Mouse (Mus musculus) intestine, embryonic 15.5 days (tissue): Measurements from ENCODE around the gene Dok1. TPM values are rescaled to one million over a fixed set of nuclear protein-coding genes. Genes with fewer than 3 reads are reported as not detected.

Experiments used
- ATAC-seq: fragments of 200-750 bp; cut with Nextera tagmentation; 2 replicates; pipeline ENCODE4 v1.8.0; 2017; ENCODE audit warnings: moderate TSS enrichment, moderate library complexity
- H3K27ac ChIP-seq: fragments of 300-500 bp; sonication (generic); 2 replicates; pipeline ENCODE4 v1.5.1; 2015; ENCODE audit warnings: mild to moderate bottlenecking, inconsistent platforms
- H3K27me3 ChIP-seq: fragments of 300-500 bp; sonication (generic); replicated peaks from 2 replicates; pipeline ENCODE4 v1.6.1; 2015; ENCODE audit warnings: inconsistent platforms
- H3K36me3 ChIP-seq: fragments of 300-500 bp; sonication (generic); 2 replicates; pipeline ENCODE4 v1.6.1; 2015; ENCODE audit warnings: inconsistent platforms
- H3K4me1 ChIP-seq: fragments of 300-500 bp; sonication (generic); replicated peaks from 2 replicates; pipeline ENCODE4 v1.6.1; 2015; ENCODE audit warnings: inconsistent platforms
- H3K4me2 ChIP-seq: fragments of 300-500 bp; sonication (generic); replicated peaks from 2 replicates; pipeline ENCODE4 v1.6.1; 2015; ENCODE audit warnings: mild to moderate bottlenecking, inconsistent platforms
- H3K4me3 ChIP-seq: fragments of 300-500 bp; sonication (generic); replicated peaks from 2 replicates; pipeline ENCODE4 v1.5.1; 2015; ENCODE audit warnings: inconsistent platforms
- H3K9ac ChIP-seq: fragments of 300-500 bp; sonication (generic); 2 replicates; pipeline ENCODE4 v1.6.1; 2015; ENCODE audit warnings: inconsistent platforms
- H3K9me3 ChIP-seq: fragments of 300-500 bp; sonication (generic); 2 replicates; pipeline ENCODE4 v1.6.1; 2016; ENCODE audit warnings: inconsistent platforms
- WGBS: fragments of 180-500 bp; shearing (Covaris S2); methylation state at CpG from one replicate; pipeline ENCODE4 v1.1.7; 2015; 5-methylcytosine and 5-hydroxymethylcytosine counted together
- polyA plus RNA-seq: library from polyadenylated mRNA; unstranded; fragments of >200 nt; fragmentation: Nextera tagmentation; extraction: Ambion mirVana; gene quantifications from 2 replicates; pipeline ENCODE4 v1.2.1, GENCODE M21; 2015

Dok1 gene
- polyA plus RNA-seq, 1 experiment from 2014 or later: 9.8 TPM

DNA sequence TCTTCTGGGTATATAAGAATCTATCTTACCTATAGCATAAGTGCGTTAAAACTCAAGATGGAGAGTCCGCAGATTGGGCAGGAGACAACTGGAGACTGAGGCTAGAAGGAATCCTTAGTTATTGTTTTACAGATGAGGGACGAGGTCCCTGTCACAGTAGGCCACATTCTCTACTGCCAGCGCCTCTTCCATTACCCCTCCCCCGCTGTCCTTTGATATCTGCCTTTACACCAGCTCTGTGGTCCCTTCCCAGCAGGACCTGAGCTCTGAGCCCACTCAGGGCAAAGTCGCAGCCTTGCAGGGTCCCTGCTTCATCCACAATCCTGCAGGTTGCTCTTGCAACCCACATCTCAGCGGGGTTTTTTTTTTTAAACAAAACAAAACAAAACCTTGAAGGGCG, 35.0 kb upstream of the Dok1 start:
- no peak for ATAC-seq
- peak overlapping the region; percentile 65; the same call in 1 of the 2 replicates for H3K4me2 ChIP-seq
- H3K9me3 ChIP-seq: no peaks in the 10 kb centered on the region
- no peak overlapping the region for H3K27ac ChIP-seq
- peaks cover 29% of the 10 kb centered on the region for H3K4me1 ChIP-seq
- H3K9ac ChIP-seq: no peak overlapping the region
- no peaks in the 10 kb centered on the region for H3K36me3 ChIP-seq
- peaks cover 94% of the 10 kb centered on the region for H3K27me3 ChIP-seq
- H3K4me3 ChIP-seq: peak overlapping the region; percentile 37
- WGBS: 6% methylated on average over 8 of the region's 8 CpGs

DNA sequence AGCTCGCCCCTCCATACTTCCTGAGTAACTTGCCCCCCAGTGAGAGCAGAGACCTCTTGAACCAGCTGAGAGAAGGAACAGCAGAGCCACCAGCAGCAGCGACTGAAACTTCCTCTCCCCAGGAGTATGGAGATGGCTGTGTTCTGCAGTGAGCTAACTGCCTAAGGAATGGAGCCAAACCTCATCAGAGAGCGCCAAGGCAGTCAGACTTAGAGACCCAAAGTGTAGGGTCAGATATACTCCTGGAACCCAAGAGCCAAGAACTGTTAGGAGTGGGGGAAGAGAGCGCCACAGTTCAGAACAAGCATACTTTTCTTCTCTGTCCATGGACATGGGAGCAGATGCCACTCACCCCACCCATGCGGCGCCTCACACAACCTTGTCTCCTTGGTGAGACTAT, 33.2 kb upstream of the Dok1 start:
- H3K9me3 ChIP-seq: no peaks in the 10 kb centered on the region
- no peak overlapping the region for H3K4me3 ChIP-seq
- no peaks in the 10 kb centered on the region for H3K36me3 ChIP-seq
- H3K27me3 ChIP-seq: peaks cover 93% of the 10 kb centered on the region
- no peak for ATAC-seq
- no peak overlapping the region for H3K27ac ChIP-seq
- peaks cover 29% of the 10 kb centered on the region for H3K4me1 ChIP-seq
- 27% methylated on average over 6 of the region's 6 CpGs for WGBS
- no peak overlapping the region for H3K9ac ChIP-seq
- no peak overlapping the region for H3K4me2 ChIP-seq

DNA sequence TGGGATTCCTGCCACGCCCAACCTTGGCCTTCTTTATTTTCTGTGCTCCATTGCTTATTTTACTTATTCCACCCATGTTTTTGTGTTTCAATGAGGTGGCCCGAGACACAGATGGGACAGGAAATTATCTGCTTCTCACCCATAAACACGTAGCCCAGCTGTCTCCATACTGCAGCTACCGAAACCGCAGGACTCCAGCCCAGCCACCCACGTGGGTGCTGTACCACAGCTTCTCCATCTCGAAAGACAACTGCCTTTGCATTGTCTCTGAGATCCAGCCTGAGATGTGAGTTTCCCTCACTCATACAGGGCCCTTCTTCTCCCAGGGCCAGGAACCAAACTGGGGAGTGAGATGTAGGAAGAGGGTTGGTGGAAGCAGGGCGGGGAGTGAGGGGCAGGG, 32.7 kb upstream of the Dok1 start:
- Histone ChIP-seq H3K4me3 (no peak overlapping the region), H3K9me3 (no peaks in the 10 kb centered on the region)
- WGBS: 40% methylated on average over 8 of the region's 8 CpGs

DNA sequence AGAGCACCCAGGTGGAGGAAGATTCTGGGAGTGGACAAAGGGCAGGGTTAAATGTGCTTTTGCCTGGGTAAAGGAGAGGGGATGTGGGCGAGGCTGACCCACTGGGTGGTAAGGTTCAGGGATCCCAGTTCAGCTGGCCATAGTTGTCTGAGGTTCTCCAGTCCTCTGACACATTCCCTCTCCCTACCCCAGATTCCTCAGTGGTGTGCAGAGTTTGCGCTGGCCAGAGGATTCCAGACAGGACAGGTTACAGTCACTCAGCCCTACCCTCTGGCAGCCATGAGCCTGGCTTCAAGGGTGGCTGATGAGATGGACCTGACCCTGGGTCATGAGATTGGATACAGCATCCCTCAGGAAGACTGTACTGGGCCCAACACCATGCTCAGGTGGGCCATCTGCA, 25.5 kb upstream of the Dok1 start:
- peak overlapping the region; percentile 50 for H3K4me2 ChIP-seq

More for the DNA sequence above, 32.7 kb upstream of the Dok1 start:
- Histone ChIP-seq H3K36me3 (no peaks in the 10 kb centered on the region), H3K27me3 (peaks cover 93% of the 10 kb centered on the region), H3K9ac (no peak overlapping the region), H3K4me2 (no peak overlapping the region), H3K4me1 (peaks cover 26% of the 10 kb centered on the region), H3K27ac (no peak overlapping the region)
- ATAC-seq: no peak

DNA sequence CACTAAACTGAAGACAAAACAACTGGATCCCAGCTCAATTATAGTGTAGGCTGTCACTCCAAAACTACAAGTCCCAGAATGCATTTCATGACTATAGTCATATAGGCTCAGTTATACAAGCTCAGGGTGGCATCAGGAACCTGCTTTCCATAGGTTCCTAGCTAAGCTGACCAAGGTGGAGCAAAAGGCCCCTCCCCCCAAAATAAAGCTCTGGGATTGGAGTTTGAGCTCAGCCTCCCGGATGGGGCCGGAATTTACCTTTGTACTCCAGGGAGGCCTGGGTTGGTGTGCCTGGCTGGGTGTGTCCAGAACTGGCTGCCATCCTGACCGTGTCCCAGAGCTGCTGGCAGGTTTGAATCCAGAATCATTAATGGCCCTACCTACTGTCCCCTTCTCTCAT, 24.5 kb upstream of the Dok1 start, which contains the start of gene Dqx1:
Dqx1 (plus strand) TSS at position 55 of the 400 bp plus-strand sequence.
- peak within 1 kb of the TSS; percentile 23 for H3K9ac ChIP-seq
- H3K36me3 ChIP-seq: peaks cover 9% of the 10 kb centered on the region; the same call in 1 of the 2 replicates
- 37% methylated on average over 3 of the region's 3 CpGs for WGBS
- H3K9me3 ChIP-seq: no peaks in the 10 kb centered on the region
- peaks cover 13% of the 10 kb centered on the region for H3K27me3 ChIP-seq
- peak within 1 kb of the TSS; percentile 31 for H3K4me3 ChIP-seq
- peak within 1 kb of the TSS; percentile 72 for H3K27ac ChIP-seq
- peak within 1 kb of the TSS; percentile 50 for H3K4me2 ChIP-seq
- H3K4me1 ChIP-seq: peaks cover 22% of the 10 kb centered on the region
- peak; percentile 75 for ATAC-seq

More for the DNA sequence above, 25.5 kb upstream of the Dok1 start:
- no peaks in the 10 kb centered on the region for H3K9me3 ChIP-seq
- ATAC-seq: no peak
- H3K36me3 ChIP-seq: peaks cover 9% of the 10 kb centered on the region; the same call in 1 of the 2 replicates
- peaks cover 14% of the 10 kb centered on the region for H3K4me1 ChIP-seq
- WGBS: 84% methylated on average over 2 of the region's 2 CpGs
- peak overlapping the region; percentile 72 for H3K27ac ChIP-seq
- H3K4me3 ChIP-seq: peak overlapping the region; percentile 31
- peaks cover 22% of the 10 kb centered on the region for H3K27me3 ChIP-seq
- peak overlapping the region; percentile 23; the same call in 1 of the 2 replicates for H3K9ac ChIP-seq

DNA sequence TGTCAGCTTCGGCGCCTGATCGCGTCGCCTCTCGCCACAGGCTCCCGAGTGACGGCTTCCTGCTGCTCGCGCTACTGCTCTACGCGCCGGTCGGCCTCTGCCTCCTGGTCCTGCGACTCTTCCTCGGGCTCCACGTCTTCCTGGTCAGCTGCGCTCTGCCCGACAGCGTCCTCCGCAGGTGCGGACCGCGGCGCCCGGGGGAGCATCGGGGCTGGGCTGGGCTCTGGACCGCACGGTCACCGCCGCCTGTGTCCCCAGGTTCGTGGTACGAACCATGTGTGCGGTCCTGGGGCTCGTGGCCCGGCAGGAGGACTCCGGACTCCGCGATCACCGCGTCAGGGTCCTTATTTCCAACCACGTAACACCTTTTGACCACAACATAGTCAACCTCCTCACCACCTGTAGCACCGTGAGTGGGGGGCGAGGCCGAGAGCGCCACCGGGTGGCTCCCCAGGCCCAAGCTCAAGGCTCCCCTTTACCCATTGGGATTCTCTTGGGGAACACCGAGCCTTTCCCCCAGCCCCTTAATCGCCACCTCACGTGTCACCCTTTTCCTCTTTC, 21.7 kb upstream of the Dok1 start, which contains the start of gene Htra2:
Htra2 (minus strand) TSS at position 403 of the 561 bp plus-strand sequence.
- WGBS: 1% methylated on average over 50 of the region's 50 CpGs

DNA sequence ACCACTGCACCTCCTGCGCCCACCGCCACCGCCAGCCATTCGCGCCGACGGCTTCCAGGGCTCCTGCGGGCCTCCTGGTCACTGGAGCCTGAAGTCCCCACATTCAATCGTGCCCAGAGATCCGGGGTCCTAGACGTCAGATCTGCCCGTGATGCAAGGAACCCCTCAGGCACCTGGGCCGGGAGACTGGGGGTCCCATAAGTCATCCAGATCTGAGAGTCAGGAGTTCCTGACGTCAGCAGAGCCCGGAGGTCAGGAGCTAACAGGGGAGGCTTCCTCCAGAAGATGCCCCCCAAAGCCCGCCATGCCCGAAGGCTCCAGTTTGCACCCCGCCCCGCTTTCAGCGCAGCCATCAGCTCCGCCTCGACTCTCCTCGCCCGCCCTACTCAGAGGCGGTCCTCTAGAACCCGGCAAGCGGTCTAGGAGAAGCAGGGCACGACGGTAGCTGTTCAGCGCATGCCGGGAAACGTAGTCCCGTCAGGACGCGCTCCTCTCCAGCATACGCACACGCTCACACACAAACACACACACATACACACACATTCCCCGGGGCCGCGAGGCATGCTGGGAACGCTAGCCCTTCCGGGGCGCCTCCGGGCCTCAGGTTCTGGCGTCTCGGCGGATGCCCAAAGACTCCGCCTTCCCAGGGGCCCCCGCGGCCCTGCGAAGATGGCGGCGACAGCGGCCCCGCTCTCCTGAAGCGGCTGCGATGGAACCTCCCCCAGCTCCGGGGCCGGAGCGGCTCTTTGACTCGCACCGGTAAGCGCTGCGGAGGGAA, 21.0 kb upstream of the Dok1 start, which contains the start of gene Aup1:
Aup1 (plus strand) TSS at position 448 of the 778 bp plus-strand sequence.
- WGBS: under 1% methylated on average over 62 of the region's 64 CpGs
- Histone ChIP-seq H3K9me3 (no peaks in the 10 kb centered on the region), H3K36me3 (peaks cover 15% of the 10 kb centered on the region; the same call in 1 of the 2 replicates), H3K27me3 (no peaks in the 10 kb centered on the region), H3K4me3 (peak within 1 kb of the TSS; percentile 96), H3K27ac (peak within 1 kb of the TSS; percentile 85), H3K4me1 (peaks cover 28% of the 10 kb centered on the region), H3K4me2 (peak within 1 kb of the TSS; percentile 93), H3K9ac (peak within 1 kb of the TSS; percentile 95)
- ATAC-seq: peak; percentile 95

More for the DNA sequence above, 21.7 kb upstream of the Dok1 start, which contains the start of gene Htra2:
- Histone ChIP-seq H3K4me3 (peak within 1 kb of the TSS; percentile 96), H3K9ac (peak within 1 kb of the TSS; percentile 95), H3K4me2 (peak within 1 kb of the TSS; percentile 93), H3K4me1 (peaks cover 28% of the 10 kb centered on the region), H3K9me3 (no peaks in the 10 kb centered on the region), H3K27me3 (no peaks in the 10 kb centered on the region), H3K27ac (peak within 1 kb of the TSS; percentile 85), H3K36me3 (peaks cover 15% of the 10 kb centered on the region; the same call in 1 of the 2 replicates)
- no peak; the same call in none of the 2 replicates for ATAC-seq

DNA sequence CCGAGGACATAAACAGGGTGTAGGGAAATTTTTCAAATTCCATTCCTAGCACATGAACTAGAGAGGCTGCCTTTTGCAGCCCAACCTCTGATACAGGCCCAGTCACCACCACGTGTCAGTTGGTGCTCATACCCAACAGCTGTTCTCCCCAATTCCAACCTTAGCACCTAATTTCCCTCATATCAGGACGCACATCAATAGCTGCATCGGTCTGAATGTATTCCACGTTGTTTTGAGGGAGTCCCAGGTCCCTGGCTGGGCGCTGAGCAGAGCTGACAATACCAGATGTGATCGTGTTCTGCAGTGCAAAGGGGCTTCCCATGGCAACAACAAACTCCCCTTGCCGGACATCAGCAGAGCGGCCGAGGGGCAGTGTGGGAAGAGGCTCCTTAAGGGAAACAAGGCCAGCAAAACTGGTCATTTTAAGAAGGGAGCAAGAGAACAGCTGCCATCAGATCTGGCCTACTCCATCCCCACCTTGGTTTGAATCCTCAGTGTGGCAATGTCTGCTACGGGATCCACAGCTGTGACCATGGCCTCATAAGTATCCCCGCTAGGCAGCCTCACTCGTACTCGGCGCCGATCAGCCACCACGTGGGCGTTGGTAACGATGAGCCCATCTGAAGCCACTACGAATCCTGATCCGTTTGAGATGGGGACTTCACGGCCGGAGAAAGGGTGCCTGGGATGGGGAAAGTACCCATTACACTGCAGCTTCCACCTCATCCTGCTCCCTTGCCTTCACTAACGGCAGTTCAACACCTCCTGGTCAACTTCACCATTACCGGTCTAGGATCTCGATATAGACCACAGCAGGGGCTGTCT, 20.1 kb upstream of the Dok1 start:
- peak overlapping the region; percentile 85 for H3K27ac ChIP-seq
- WGBS: 3% methylated on average over 26 of the region's 26 CpGs
- peak overlapping the region; percentile 82 for H3K9ac ChIP-seq
- no peak for ATAC-seq
- peaks cover 25% of the 10 kb centered on the region for H3K4me1 ChIP-seq
- H3K36me3 ChIP-seq: peaks cover 15% of the 10 kb centered on the region; the same call in 1 of the 2 replicates
- H3K4me3 ChIP-seq: peak overlapping the region; percentile 96
- peak overlapping the region; percentile 93 for H3K4me2 ChIP-seq
- H3K9me3 ChIP-seq: no peaks in the 10 kb centered on the region
- no peaks in the 10 kb centered on the region for H3K27me3 ChIP-seq

DNA sequence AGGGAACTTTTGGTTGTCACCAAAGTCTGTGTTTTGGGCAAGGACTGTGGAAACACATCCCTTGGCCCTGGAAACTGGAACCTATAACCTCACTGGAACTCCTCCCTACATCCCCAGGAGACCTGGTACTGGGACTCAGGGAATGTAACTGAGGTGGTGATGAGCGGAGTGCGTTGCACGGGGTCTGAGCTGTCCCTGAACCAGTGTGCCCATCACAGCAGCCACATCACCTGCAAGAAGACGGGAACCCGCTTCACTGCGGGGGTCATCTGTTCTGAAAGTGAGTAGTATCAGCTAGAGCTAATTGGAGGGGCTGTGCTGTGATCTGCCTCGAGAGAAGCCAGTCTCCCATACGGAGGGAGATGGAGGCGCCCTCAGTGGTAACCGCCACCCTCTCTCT, 16.1 kb upstream of the Dok1 start:
- Histone ChIP-seq H3K27me3 (no peaks in the 10 kb centered on the region), H3K9me3 (no peaks in the 10 kb centered on the region), H3K36me3 (peaks cover 7% of the 10 kb centered on the region; the same call in 1 of the 2 replicates), H3K9ac (no peak overlapping the region), H3K4me3 (no peak overlapping the region), H3K4me2 (no peak overlapping the region), H3K27ac (no peak overlapping the region), H3K4me1 (peaks cover 14% of the 10 kb centered on the region)
- no peak for ATAC-seq
- WGBS: 73% methylated on average over 10 of the region's 10 CpGs

DNA sequence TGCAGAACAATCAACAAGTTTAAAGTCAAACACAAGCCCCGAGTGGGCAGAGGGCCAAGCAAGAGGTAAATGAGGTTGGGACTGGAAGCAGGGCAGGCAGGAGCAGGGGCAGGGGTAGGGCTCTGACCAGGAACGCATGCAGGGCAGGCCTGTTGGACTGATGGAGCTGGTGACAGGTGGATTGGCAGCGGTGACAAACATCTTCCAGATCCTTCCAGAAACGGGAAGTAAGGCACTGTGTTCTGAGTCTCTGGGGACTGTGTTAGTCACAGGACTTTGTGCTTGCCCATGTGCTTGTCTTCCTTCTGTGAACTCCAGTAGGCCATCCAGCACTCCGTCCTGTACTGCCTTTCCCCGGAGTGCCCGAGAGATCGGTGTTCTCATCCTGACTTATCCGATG, 11.5 kb upstream of the Dok1 start:
- Histone ChIP-seq H3K27ac (no peak overlapping the region), H3K4me1 (no peaks in the 10 kb centered on the region), H3K27me3 (no peaks in the 10 kb centered on the region), H3K9ac (no peak overlapping the region), H3K9me3 (no peaks in the 10 kb centered on the region), H3K4me3 (no peak overlapping the region), H3K4me2 (no peak overlapping the region), H3K36me3 (no peaks in the 10 kb centered on the region)
- no peak for ATAC-seq
- 75% methylated on average over 9 of the region's 9 CpGs for WGBS

DNA sequence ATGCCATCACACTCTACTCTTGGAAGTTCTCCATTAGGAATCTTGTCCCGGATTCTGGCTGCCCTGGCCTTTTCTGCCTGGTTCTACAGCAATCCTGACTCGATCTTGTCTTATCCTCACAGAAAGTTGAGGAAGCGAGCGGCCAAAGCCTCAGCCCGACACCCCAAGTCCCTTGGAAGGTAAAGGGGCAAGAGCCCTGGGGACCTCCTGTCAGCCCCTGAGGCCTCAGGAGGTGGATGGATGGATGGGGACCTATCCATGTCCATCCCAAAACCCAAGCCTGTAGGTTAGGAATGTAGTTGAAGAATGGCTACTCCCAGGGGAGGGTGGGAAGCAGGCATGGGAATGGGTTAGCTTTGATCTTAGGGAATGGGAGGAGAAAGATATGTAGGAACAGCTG, 10.7 kb upstream of the Dok1 start:
- Histone ChIP-seq H3K27ac (no peak overlapping the region), H3K4me3 (no peak overlapping the region), H3K9me3 (no peaks in the 10 kb centered on the region), H3K9ac (no peak overlapping the region), H3K4me2 (no peak overlapping the region), H3K4me1 (no peaks in the 10 kb centered on the region), H3K36me3 (no peaks in the 10 kb centered on the region), H3K27me3 (no peaks in the 10 kb centered on the region)
- 89% methylated on average over 5 of the region's 5 CpGs for WGBS
- ATAC-seq: no peak

DNA sequence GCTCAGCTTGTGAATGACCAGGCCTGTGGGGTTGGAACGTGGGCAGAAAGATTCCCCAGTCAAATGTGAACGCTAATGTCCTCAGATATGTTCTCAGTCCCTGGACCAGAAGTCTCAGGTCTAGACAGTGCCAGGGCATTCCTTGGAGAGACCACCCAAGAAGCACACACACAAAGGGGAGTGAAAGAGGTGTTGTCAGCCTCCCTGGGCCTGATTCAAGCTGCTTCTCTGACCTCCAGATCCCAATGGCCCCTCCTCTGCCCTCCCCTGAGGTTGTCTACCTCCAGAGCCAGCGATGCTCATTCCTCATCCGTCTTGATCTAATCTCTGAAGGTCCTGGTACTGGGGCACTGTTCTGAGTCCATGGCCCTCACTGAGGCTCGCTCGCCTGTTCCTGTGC, 10.3 kb upstream of the Dok1 start:
- H3K4me1 ChIP-seq: peaks cover 3% of the 10 kb centered on the region; the same call in 1 of the 2 replicates
- ATAC-seq: no peak
- no peak overlapping the region for H3K27ac ChIP-seq
- 58% methylated on average over 6 of the region's 6 CpGs for WGBS
- no peaks in the 10 kb centered on the region for H3K9me3 ChIP-seq
- no peaks in the 10 kb centered on the region for H3K36me3 ChIP-seq
- no peak overlapping the region for H3K4me2 ChIP-seq
- no peak overlapping the region for H3K4me3 ChIP-seq
- H3K9ac ChIP-seq: no peak overlapping the region
- H3K27me3 ChIP-seq: no peaks in the 10 kb centered on the region
